Mouse (Mus musculus) 416B (cell line): ENCODE measurements around the gene Gm12789.
"Not testable (repeated sequence)": the region's sequence is repeated elsewhere in the genome, so short reads cannot be mapped to it uniquely, and the experiment has no call there.

Experiments
- DNase-seq: peaks from one replicate; pipeline ENCODE4 v3.0.0; 2011; ENCODE audit warnings: low read depth

The Gm12789 gene

DNA sequence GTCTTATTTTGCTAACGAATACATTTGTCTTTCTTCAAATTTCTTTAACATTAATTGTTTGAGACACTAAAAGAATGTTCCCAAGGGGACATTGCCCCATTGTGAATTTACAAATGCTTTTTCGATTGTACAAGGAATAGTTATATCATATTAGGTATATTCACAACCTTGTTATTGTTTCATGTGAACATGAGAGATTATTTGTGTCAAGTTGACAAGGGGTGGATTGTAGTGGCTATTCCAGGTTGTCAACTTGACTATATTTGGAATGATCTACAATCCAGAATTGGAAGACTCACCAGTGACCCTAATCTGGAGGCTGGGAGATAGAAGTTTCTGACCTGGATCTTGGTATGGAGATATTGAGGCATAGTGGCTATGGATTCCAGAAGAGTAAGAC, at the start of gene Gm12789:
Gm12789 (plus strand) TSS at position 301 of the 400 bp plus-strand sequence.
- DNase-seq = not testable (repeated sequence)

- not testable (repeated sequence) for DNase-seq
These were observed 46.3 kb upstream of the Gm12789 start, which contains the start of gene Gm12794 for GRCm38 (mm10) chr4:101940107-101940506. Gene Gm12794 (plus strand): TSS chr4:101940407.

GRCm38 (mm10) chr4:101980949-101981348, 5.5 kb upstream of the Gm12789 start, which contains the start of gene Gm12790:
Gene Gm12790 (minus strand): TSS chr4:101981049.
- DNase-seq = not testable (repeated sequence)

DNA sequence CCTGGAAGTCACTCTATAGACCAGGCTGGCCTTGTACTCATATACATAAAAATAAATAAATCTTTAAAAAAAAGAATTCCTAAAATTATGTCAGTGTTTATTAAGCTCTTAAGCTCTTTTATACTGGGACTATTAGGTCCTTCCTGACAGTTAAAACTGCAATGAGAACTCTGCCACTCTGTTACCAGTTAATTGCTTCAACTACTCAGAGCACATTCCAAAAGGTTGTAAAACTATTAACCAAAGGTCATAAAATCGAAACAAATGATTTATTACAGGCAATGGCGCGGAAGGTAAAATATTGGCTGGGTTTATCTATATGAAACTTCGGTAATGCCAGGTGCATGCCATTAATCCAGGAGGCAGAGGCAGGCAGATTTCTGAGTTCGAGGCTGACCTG, 748 bp upstream of the Gm12789 start:
- no peak for DNase-seq

DNA sequence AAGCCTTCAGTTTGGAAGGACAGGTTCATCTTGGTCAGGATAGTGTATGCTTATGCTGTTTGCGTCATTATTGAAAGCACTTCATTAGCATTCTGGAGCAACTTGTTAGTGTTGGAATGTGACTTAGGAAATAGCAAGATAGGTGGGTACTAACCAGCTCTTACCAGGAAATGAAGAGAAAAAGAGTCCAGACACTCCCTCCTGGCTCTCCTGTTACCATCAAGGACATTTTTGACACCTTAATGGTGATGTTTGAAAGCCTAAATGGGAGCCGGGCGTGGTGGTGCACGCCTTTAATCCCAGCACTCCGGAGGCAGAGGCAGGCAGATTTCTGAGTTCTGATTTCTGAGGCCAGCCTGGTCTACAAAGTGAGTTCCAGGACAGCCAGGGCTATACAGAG, 11.0 kb downstream of the Gm12789 start:
- DNase-seq = no peak

GRCm38 (mm10) chr4:101998267-101998922, 12.0 kb downstream of the Gm12789 start:
- DNase-seq = peak; percentile 65

- no peak for DNase-seq
These were observed 40.2 kb downstream of the Gm12789 start for GRCm38 (mm10) chr4:102026619-102027018.
